Mouse (Mus musculus) heart, postnatal 0 days (tissue): ENCODE measurements around the gene Stpg3. TPM values are rescaled to one million over a fixed set of nuclear protein-coding genes. Genes with fewer than 3 reads are reported as not detected.

Source experiments
- ATAC-seq: fragments of 200-750 bp; cut with Nextera tagmentation; 2 replicates; pipeline ENCODE4 v1.8.0; 2017; ENCODE audit warnings: low read depth, moderate number of reproducible peaks, moderate library complexity; ENCODE audit not compliant: insufficient read depth
- DNase-seq: peaks from one replicate; pipeline ENCODE4 v3.0.0-alpha.2; 2016; ENCODE audit warnings: low spot score
- H3K27ac ChIP-seq: fragments of 300-500 bp; sonication (generic); 2 replicates; pipeline ENCODE4 v1.5.1; 2014; ENCODE audit warnings: low read depth, mild to moderate bottlenecking
- H3K27me3 ChIP-seq: fragments of 300-500 bp; sonication (generic); 2 replicates; pipeline ENCODE4 v1.6.1; 2014; ENCODE audit warnings: low read length, mixed read lengths; ENCODE audit not compliant: control insufficient read depth, insufficient read depth
- H3K36me3 ChIP-seq: fragments of 300-500 bp; sonication (generic); replicated peaks from 2 replicates; pipeline ENCODE4 v1.6.1; 2014; ENCODE audit warnings: low read length, mixed read lengths; ENCODE audit not compliant: control insufficient read depth, insufficient read depth
- H3K4me1 ChIP-seq: fragments of 300-500 bp; sonication (generic); 2 replicates; pipeline ENCODE4 v1.6.1; 2014; ENCODE audit warnings: antibody characterized with exemption; ENCODE audit not compliant: control insufficient read depth, insufficient read depth
- H3K4me2 ChIP-seq: fragments of 300-500 bp; sonication (generic); 2 replicates; pipeline ENCODE4 v1.6.1; 2014; ENCODE audit warnings: low read depth, mild to moderate bottlenecking, low read length, moderate library complexity
- H3K4me3 ChIP-seq: fragments of 300-500 bp; sonication (generic); 2 replicates; pipeline ENCODE4 v1.5.1; 2014; ENCODE audit warnings: low read depth, low read length
- H3K9ac ChIP-seq: fragments of 300-500 bp; sonication (generic); replicated peaks from 2 replicates; pipeline ENCODE4 v1.6.1; 2014; ENCODE audit warnings: low read depth, low read length, mixed read lengths
- H3K9me3 ChIP-seq: fragments of 300-500 bp; sonication (generic); replicated peaks from 2 replicates; pipeline ENCODE4 v1.6.1; 2016; ENCODE audit warnings: low read length; ENCODE audit not compliant: control insufficient read depth
- CTCF ChIP-seq: IDR thresholded peaks from 2 replicates; pipeline ENCODE4 v1.5.1; 2016; ENCODE audit warnings: antibody characterized with exemption, control low read depth, low read depth
- EP300 ChIP-seq: IDR thresholded peaks from 2 replicates; pipeline ENCODE4 v1.6.1; 2016; ENCODE audit warnings: antibody characterized with exemption, low read depth
- WGBS: fragments of 180-500 bp; shearing (Covaris S2); extraction: QIAGEN DNeasy Blood & Tissue Kit; methylation state at CpG from one replicate; pipeline ENCODE4 v1.1.7; 2014; 5-methylcytosine and 5-hydroxymethylcytosine counted together
- polyA plus RNA-seq: library from polyadenylated mRNA; unstranded; fragments of >200 nt; fragmentation: Nextera tagmentation; extraction: Ambion mirVana; gene quantifications from 2 replicates; pipeline ENCODE4 v1.2.1, GENCODE M21; 2015
- total RNA-seq: library from RNA; depleted of rRNA; stranded (reverse); fragments of >200 nt; gene quantifications from 2 replicates; pipeline ENCODE4 v1.2.3, GENCODE M21; 2014; ENCODE audit warnings: low replicate concordance

Gene Stpg3
- total and polyA plus RNA-seq, 2 experiments from 2014 or later: not detected

DNA sequence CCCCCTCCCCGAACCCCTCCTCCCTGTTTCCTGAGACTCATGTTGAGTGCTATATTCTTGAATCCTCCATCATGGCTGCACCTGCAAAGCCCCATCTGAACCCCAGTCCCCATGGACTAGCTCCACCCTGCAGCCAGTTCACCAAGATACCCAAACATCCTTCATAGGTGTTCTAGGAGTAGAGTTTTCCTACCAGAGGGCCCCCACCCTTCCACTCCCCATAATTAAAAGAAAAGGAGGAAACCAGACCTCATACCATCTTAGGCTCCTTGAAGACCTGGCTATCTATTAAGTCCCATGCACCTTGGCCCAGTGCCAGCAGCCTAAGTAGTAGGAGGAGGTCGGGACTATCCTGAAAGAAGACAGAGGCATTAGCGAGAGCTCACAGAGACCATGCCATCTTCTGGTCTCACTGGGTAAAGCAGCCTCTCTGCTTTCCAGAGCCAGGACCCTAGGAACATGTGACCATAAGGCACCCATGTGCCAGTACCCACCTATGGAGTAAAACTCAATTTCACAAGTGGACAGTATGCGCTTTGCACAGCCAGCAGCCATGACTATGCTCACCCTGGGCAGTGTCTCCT, 10.7 kb downstream of the Stpg3 start:
- no peak overlapping the region for H3K4me3 ChIP-seq
- WGBS: 55% methylated on average over 4 of the region's 4 CpGs
- no peaks in the 10 kb centered on the region for H3K27me3 ChIP-seq
- no peaks in the 10 kb centered on the region for H3K9me3 ChIP-seq
- no peak for DNase-seq
- H3K4me2 ChIP-seq: no peak overlapping the region
- H3K27ac ChIP-seq: no peak overlapping the region
- ATAC-seq: peak; percentile 25; the same call in 1 of the 2 replicates
- TF ChIP-seq CTCF: peak; percentile 35
- no peak for TF ChIP-seq EP300
- no peak overlapping the region for H3K9ac ChIP-seq
- H3K36me3 ChIP-seq: peaks cover 94% of the 10 kb centered on the region
- H3K4me1 ChIP-seq: no peaks in the 10 kb centered on the region

DNA sequence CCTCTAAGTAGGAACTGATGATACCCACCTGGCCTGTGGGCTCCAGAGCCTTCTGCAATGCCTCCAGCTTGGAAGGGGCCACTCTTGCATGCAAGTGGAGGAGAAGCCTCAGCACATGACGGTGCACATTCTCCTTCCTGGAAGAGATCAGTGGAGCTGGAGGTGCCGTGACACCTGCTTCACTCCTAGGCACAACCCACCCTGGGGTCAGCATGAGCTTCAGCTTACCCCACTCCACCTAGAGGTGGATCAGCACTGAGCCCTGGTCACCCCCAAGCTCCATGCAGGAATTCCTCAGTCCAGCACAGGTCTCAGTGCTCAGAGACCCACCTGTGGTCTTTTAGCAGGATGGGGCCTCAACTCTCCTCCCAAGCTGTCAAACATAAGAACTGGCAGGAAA, 13.8 kb downstream of the Stpg3 start:
- TF ChIP-seq EP300 (no peak), CTCF (no peak)
- Histone ChIP-seq H3K36me3 (peaks cover 66% of the 10 kb centered on the region), H3K27me3 (peaks cover 3% of the 10 kb centered on the region; the same call in 1 of the 2 replicates), H3K27ac (no peak overlapping the region), H3K4me3 (no peak overlapping the region), H3K9me3 (no peaks in the 10 kb centered on the region), H3K4me2 (no peak overlapping the region), H3K9ac (no peak overlapping the region), H3K4me1 (no peaks in the 10 kb centered on the region)
- ATAC-seq (no peak), DNase-seq (no peak)
- WGBS: 81% methylated on average over 2 of the region's 2 CpGs

DNA sequence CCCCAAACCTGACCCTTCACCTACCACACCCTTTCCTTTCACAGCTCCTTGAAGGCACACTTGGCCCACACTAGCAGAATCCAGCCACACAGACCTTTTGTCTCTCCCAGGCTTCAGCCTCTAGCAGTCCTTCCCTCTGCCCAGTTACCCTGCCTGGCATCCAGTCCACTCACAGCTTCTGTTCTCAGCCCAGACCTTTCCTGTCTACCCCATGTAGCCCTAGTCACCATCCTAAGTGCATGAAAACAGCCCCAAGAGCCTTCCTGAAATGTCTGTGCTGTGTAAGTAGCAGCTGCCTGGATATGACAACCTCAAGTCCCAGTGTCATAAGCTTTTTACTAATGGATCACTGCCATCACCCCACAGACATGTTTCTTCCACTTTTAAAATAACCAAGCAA, 16.5 kb downstream of the Stpg3 start:
- Histone ChIP-seq H3K4me3 (no peak overlapping the region), H3K9ac (0 out of 2 replicates have a peak overlapping the region, but pooled peaks have one; percentile 22), H3K4me1 (no peaks in the 10 kb centered on the region), H3K36me3 (peaks cover 40% of the 10 kb centered on the region), H3K27me3 (peaks cover 5% of the 10 kb centered on the region; the same call in 1 of the 2 replicates), H3K9me3 (no peaks in the 10 kb centered on the region), H3K4me2 (no peak overlapping the region), H3K27ac (peak overlapping the region; percentile 82)
- DNase-seq: no peak
- no peak for TF ChIP-seq EP300
- no peak for TF ChIP-seq CTCF
- ATAC-seq: no peak

DNA sequence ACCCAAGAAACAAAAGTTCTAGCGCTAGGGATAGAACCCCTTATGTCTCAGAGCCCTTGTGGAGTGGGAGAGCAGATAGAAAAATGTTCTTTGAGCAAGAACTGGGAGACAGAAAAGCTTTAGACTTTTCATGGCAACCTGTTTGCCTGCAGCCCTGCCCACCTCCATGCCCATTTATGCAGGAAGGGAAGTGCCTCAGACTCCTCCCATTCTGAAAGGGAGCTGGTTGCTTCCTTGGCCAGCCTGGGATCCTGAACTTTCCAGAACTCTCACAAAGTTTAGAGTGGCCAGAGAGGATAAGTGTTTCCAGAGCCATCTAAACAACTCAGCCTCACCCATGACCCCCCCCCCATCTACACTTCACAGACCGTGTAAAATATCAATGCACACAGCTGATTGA, 17.2 kb downstream of the Stpg3 start:
- Histone ChIP-seq H3K36me3 (peaks cover 33% of the 10 kb centered on the region), H3K4me2 (peak overlapping the region; percentile 63; the same call in 1 of the 2 replicates), H3K9me3 (no peaks in the 10 kb centered on the region), H3K4me1 (no peaks in the 10 kb centered on the region), H3K4me3 (no peak overlapping the region), H3K27me3 (peaks cover 5% of the 10 kb centered on the region; the same call in 1 of the 2 replicates), H3K27ac (peak overlapping the region; percentile 82), H3K9ac (0 out of 2 replicates have a peak overlapping the region, but pooled peaks have one; percentile 22)
- WGBS: 13% methylated on average over 2 of the region's 2 CpGs
- TF ChIP-seq CTCF: no peak
- TF ChIP-seq EP300: no peak
- ATAC-seq (no peak), DNase-seq (no peak)

DNA sequence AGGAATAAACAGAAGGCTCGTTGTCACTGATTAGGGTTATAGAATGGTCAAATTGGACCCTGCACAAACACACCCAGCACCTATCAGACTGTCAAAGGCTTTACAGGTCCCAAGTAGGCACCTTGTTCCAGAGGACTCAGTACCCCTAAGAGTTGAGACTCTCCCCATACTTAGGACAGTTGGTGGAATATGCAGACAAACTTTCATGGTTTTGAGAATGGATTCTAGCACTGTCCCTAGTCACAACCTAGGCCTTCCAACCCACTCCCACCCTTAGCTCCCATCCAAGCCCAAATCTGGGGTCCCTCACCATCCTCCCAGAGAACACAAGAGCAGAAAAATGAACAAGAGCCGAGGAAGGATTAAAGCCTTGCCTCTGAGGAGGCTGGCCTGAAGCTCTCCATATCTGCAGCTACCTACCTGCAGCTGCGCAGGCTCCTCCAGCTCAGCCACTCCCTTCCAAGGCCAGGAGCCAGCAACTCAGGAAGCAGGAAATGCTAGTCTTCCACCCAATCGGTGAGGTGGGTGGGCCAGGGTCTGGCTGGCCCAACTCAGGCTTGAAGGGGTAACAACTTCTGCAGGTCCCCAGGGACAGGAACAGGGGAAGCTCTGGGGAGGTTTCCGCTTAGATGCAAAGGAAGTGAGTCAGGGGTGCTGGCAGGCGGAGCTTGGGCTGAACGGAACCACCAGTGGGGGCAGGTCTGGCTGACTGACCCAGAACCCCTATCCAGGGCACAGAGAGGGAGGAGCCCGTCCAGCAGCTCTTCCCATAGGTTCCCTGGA, 18.1 kb downstream of the Stpg3 start, which contains the start of gene Tor4a:
TSS of gene Tor4a (minus strand) at position 715 of the 783 bp plus-strand sequence.
- Histone ChIP-seq H3K4me2 (peak within 1 kb of the TSS; percentile 63), H3K4me3 (peak within 1 kb of the TSS; percentile 42), H3K27ac (peak within 1 kb of the TSS; percentile 82), H3K9me3 (no peaks in the 10 kb centered on the region), H3K36me3 (peaks cover 25% of the 10 kb centered on the region), H3K27me3 (peaks cover 5% of the 10 kb centered on the region; the same call in 1 of the 2 replicates), H3K4me1 (no peaks in the 10 kb centered on the region), H3K9ac (peak within 1 kb of the TSS; percentile 22; the same call in 1 of the 2 replicates)
- WGBS: 16% methylated on average over 8 of the region's 8 CpGs
- TF ChIP-seq CTCF (0 out of 2 replicates have a peak, but pooled peaks have one; percentile 1), EP300 (peak; percentile 94)
- ATAC-seq (peak; percentile 71), DNase-seq (peak; percentile 85)
